Mouse (Mus musculus): ENCODE results near the gene Anapc2. TPM values are rescaled to one million over a fixed set of nuclear protein-coding genes. Genes with fewer than 3 reads are reported as not detected.

Gene Anapc2
- polyA plus RNA-seq (2012; rRNA removed) = 29.3 and 32.3 TPM in 2 replicates

- Histone ChIP-seq H3K4me3 (ENCODE audit: control insufficient read depth, low read depth, low read length) (peak within 1 kb of the TSS; percentile 91), H3K27me3 (ENCODE audit: control insufficient read depth, insufficient read depth, low read length) (no peaks in the 10 kb centered on the region), H3K27ac (ENCODE audit: control insufficient read depth, insufficient read depth, low read depth, low read length) (peak within 1 kb of the TSS; percentile 80), H3K36me3 (ENCODE audit: control insufficient read depth, insufficient read depth, low read length) (no peaks in the 10 kb centered on the region), H3K4me1 (ENCODE audit: control insufficient read depth, insufficient read depth, low read length) (peaks cover 8% of the 10 kb centered on the region)
- TF ChIP-seq CTCF (IDR thresholded peaks at IDR 0.05; ENCODE audit: control insufficient read depth, insufficient read depth, insufficient replicate concordance, low read depth, low read length) (no peak; the same call in 1 of the 2 replicates), POLR2A (IDR thresholded peaks at IDR 0.05; ENCODE audit: control insufficient read depth, low read depth, low read length) (peak; percentile 99)
These were observed at the start of gene Anapc2, which contains the start of gene Ssna1 for GRCm38 (mm10) chr2:25271827-25272511. Anapc2 (plus strand) TSS chr2:25272478. Ssna1 (minus strand) TSS chr2:25272438.

GRCm38 (mm10) chr2:25223681-25224491 is 48.4 kb upstream of the Anapc2 start:
- peak overlapping the region; percentile 100 for H3K4me3 ChIP-seq (ENCODE audit: control insufficient read depth, low read depth, low read length)
- no peaks in the 10 kb centered on the region for H3K36me3 ChIP-seq (ENCODE audit: control insufficient read depth, insufficient read depth, low read length)
- peaks cover 4% of the 10 kb centered on the region; the same call in 1 of the 2 replicates for H3K4me1 ChIP-seq (ENCODE audit: control insufficient read depth, insufficient read depth, low read length)
- H3K27me3 ChIP-seq (ENCODE audit: control insufficient read depth, insufficient read depth, low read length) = no peaks in the 10 kb centered on the region
- peak overlapping the region; percentile 99 for H3K27ac ChIP-seq (ENCODE audit: control insufficient read depth, insufficient read depth, low read depth, low read length)
- TF ChIP-seq POLR2A (IDR thresholded peaks at IDR 0.05; ENCODE audit: control insufficient read depth, low read depth, low read length) = no peak
- no peak for TF ChIP-seq CTCF (IDR thresholded peaks at IDR 0.05; ENCODE audit: control insufficient read depth, insufficient read depth, insufficient replicate concordance, low read depth, low read length)

GRCm38 (mm10) chr2:25224492-25224765 is 47.8 kb upstream of the Anapc2 start, which contains the start of gene Tubb4b:
Tubb4b (minus strand) TSS chr2:25224702.
- TF ChIP-seq CTCF (IDR thresholded peaks at IDR 0.05; ENCODE audit: control insufficient read depth, insufficient read depth, insufficient replicate concordance, low read depth, low read length) = 0 out of 2 replicates have a peak, but pooled peaks have one; percentile 9
- TF ChIP-seq POLR2A (IDR thresholded peaks at IDR 0.05; ENCODE audit: control insufficient read depth, low read depth, low read length) = peak; percentile 99
- Histone ChIP-seq H3K4me3 (ENCODE audit: control insufficient read depth, low read depth, low read length) (peak within 1 kb of the TSS; percentile 100), H3K36me3 (ENCODE audit: control insufficient read depth, insufficient read depth, low read length) (no peaks in the 10 kb centered on the region)

GRCm38 (mm10) chr2:25224766-25225752 is 47.2 kb upstream of the Anapc2 start:
- no peaks in the 10 kb centered on the region for H3K27me3 ChIP-seq (ENCODE audit: control insufficient read depth, insufficient read depth, low read length)
- peak overlapping the region; percentile 94 for H3K27ac ChIP-seq (ENCODE audit: control insufficient read depth, insufficient read depth, low read depth, low read length)
- H3K36me3 ChIP-seq (ENCODE audit: control insufficient read depth, insufficient read depth, low read length) = no peaks in the 10 kb centered on the region

More at GRCm38 (mm10) chr2:25224492-25224765, 47.8 kb upstream of the Anapc2 start, which contains the start of gene Tubb4b:
- H3K4me1 ChIP-seq (ENCODE audit: control insufficient read depth, insufficient read depth, low read length) = peaks cover 4% of the 10 kb centered on the region; the same call in 1 of the 2 replicates
- no peaks in the 10 kb centered on the region for H3K27me3 ChIP-seq (ENCODE audit: control insufficient read depth, insufficient read depth, low read length)
- peak within 1 kb of the TSS; percentile 99 for H3K27ac ChIP-seq (ENCODE audit: control insufficient read depth, insufficient read depth, low read depth, low read length)

DNA sequence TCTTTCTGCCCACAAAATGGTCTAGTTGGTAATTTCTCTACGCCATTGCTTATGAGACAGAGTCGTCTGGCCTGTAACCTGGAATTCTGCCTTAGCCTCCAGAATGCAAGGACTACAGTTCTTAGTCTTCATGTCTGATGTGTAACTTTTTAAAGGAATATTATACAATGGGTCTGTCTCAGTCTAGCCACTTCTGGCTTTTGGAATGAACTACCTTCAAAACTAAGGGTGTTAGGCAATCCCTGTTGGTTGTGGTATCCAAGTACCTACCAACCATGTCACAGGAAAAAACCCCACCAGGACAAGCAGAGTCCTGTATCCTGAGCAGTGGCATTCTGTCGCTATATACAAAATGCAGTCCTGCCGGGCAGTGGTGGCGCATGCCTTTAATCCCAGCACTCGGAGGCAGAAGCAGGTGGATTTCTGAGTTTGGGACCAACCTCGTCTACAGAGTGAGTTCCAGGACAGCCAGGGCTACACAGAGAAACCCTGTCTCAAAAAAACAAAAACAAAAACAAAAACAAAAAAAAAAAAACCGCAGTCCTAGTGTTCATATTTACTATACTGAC is 46.4 kb upstream of the Anapc2 start:
- TF ChIP-seq CTCF (IDR thresholded peaks at IDR 0.05; ENCODE audit: control insufficient read depth, insufficient read depth, insufficient replicate concordance, low read depth, low read length) (no peak), POLR2A (IDR thresholded peaks at IDR 0.05; ENCODE audit: control insufficient read depth, low read depth, low read length) (no peak)
- H3K4me3 ChIP-seq (ENCODE audit: control insufficient read depth, low read depth, low read length) = peak overlapping the region; percentile 83
- peaks cover 4% of the 10 kb centered on the region; the same call in 1 of the 2 replicates for H3K4me1 ChIP-seq (ENCODE audit: control insufficient read depth, insufficient read depth, low read length)
- no peaks in the 10 kb centered on the region for H3K36me3 ChIP-seq (ENCODE audit: control insufficient read depth, insufficient read depth, low read length)
- H3K27me3 ChIP-seq (ENCODE audit: control insufficient read depth, insufficient read depth, low read length) = no peaks in the 10 kb centered on the region
- H3K27ac ChIP-seq (ENCODE audit: control insufficient read depth, insufficient read depth, low read depth, low read length) = peak overlapping the region; percentile 84

More at GRCm38 (mm10) chr2:25224766-25225752, 47.2 kb upstream of the Anapc2 start:
- TF ChIP-seq CTCF (IDR thresholded peaks at IDR 0.05; ENCODE audit: control insufficient read depth, insufficient read depth, insufficient replicate concordance, low read depth, low read length) (no peak), POLR2A (IDR thresholded peaks at IDR 0.05; ENCODE audit: control insufficient read depth, low read depth, low read length) (no peak; the same call in 1 of the 2 replicates)
- Histone ChIP-seq H3K4me3 (ENCODE audit: control insufficient read depth, low read depth, low read length) (peak overlapping the region; percentile 100), H3K4me1 (ENCODE audit: control insufficient read depth, insufficient read depth, low read length) (peaks cover 4% of the 10 kb centered on the region; the same call in 1 of the 2 replicates)

GRCm38 (mm10) chr2:25226864-25227263 is 45.4 kb upstream of the Anapc2 start:
- peaks cover 4% of the 10 kb centered on the region; the same call in 1 of the 2 replicates for H3K4me1 ChIP-seq (ENCODE audit: control insufficient read depth, insufficient read depth, low read length)
- TF ChIP-seq POLR2A (IDR thresholded peaks at IDR 0.05; ENCODE audit: control insufficient read depth, low read depth, low read length) (no peak), CTCF (IDR thresholded peaks at IDR 0.05; ENCODE audit: control insufficient read depth, insufficient read depth, insufficient replicate concordance, low read depth, low read length) (no peak)
- H3K27me3 ChIP-seq (ENCODE audit: control insufficient read depth, insufficient read depth, low read length) = no peaks in the 10 kb centered on the region
- H3K4me3 ChIP-seq (ENCODE audit: control insufficient read depth, low read depth, low read length) = no peak overlapping the region
- no peaks in the 10 kb centered on the region for H3K36me3 ChIP-seq (ENCODE audit: control insufficient read depth, insufficient read depth, low read length)
- H3K27ac ChIP-seq (ENCODE audit: control insufficient read depth, insufficient read depth, low read depth, low read length) = no peak overlapping the region

Measured in testis, adult 2 months (tissue).